Mouse (Mus musculus) adrenal gland (tissue): Measurements from ENCODE around the gene Alg9.
"Not testable (repeated sequence)": the region's sequence is repeated elsewhere in the genome, so short reads cannot be mapped to it uniquely, and the experiment has no call there.

Source experiments
- intact Hi-C: fragments of 180-260 bp; cut with DNase I; formaldehyde crosslinking; loops from one replicate; pipeline ENCODE4 v1.15.1; 2025

Alg9 gene

DNA sequence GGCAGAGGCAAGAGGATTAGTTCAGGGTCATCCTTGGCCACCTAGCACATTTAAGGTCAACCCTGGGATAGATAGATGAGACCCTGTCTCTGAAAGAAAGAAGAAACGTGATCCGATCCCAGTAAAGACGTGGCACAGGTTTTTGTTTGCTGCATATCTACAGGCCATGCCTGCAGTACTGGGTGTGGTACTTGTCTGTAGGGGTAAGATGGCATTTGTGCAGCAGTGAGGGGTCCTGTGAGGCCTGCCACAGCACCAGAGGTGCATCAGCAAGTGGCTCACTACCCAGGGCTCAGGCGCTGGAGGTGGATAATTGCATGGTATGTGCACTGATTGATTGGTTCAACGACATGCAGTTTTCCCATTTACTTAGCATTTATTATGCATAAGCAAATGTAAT is 39.0 kb downstream of the Alg9 start:
- intact Hi-C loops = no loop called here

DNA sequence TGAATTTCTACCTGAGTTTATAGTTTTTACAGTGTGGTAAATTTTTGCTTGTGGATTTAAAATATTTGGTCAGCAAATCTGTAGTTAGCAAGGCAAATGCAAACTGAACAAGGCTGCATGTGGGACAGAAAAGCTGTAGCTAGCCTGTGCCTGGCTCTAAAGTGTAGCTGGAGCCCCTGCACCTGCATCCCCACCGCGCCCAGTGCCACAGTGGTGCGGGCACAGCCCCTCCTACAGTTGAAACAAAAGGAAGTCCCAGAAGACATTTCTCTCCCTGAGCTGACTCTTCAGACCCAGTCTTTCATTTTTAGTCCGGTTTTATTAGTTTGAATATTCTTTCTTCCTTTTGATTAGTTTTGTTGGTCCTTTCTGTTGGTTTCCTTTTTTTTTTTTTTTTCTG is 40.8 kb downstream of the Alg9 start:
- intact Hi-C loops = no loop called here

DNA sequence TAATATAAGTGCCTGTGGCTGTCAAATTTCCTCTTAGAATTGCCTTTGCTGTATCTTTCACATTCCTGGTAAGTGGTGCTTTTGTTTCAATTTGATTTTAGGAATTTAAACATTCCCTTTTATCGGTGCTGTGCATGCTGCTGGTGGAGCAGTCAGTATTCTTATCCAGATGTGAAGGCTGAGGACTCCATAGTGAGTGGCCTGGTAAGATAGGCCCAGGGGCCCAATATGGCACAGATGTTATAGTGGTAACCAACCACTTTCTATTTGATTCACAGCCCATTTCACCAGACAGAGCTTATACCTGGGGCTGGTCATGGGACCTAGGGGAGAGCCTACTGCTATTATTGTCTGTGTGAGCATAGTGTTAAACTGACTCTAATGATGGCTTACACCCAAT is 41.7 kb downstream of the Alg9 start:
- intact Hi-C loops = no loop called here

DNA sequence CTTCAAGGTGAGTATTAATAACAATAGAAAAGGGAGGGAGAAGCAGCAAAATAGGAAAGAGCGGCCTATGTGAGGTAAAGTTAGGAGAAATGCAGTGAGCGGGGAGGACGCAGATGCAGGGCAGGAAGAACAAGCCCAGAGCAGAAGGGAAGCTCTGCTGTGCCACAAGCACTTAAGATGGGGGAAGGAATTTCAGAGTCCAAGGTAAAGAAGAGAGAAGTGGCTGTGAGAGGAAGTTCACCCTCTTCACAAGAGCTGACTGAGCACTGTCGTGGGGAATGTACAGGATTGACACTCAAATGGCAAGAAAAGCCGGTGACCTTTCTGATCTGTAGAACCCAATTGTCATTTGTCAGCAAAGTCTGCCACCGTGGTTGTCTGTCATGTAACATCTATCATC is 43.2 kb downstream of the Alg9 start:
- intact Hi-C loops = no loop called here

DNA sequence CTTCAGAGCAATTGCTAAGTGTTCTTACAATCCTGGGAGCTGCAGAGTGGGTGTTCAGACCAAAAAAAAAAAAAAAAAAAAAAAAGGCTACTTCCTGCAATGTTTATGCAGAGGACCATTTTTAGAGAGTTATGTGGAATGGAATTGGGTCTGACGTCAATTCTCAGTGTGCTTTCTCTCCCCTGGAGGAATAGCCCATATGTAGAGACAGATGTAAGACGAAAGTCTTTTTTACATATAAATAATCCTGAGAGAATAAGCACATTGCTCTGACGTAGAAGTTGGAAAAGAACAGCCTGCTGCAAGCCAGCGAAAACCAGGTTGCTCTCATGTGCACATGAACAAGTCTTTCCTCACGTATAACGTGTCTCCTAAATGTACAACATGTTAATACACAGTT is 44.9 kb downstream of the Alg9 start:
- intact Hi-C loops = no loop called here

DNA sequence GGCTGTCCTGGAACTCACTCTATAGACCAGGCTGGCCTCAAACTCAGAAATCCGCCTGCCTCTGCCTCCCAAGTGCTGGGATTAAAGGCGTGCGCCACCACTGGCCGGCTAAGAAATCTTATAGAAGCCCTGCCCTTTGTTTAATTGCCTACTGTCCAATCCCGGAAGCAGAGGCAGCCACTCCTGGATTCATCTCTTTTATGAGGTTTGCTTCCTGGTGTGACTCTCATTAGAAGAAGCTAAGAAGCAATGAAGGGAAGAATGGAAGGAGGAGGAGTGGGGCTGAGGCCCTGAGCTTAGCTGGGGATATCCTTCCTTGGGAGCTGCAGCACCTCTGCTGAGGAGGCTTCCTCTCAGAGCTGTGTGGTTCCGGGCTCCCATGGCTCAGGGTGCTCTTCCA is 46.8 kb downstream of the Alg9 start:
- intact Hi-C loops = no loop called here

DNA sequence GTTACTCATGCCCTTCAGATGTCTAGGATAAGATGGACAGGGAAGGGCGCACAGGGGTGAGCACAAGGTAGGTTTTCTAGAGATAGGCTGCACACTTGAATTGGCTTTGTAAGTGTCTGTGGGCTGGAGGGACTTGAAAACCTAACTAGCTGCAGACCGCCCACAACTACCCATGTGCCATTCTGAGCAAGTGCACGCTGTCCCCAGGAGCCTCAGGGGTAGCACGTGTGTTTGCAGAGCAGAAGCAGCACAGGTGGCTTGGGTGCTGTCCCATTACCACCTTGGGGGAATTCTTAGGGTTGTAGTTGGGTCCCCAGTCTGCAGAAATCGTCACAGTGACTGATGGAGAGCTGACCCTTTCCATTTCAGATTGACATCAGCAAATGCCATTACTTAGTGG is 47.4 kb downstream of the Alg9 start:
- intact Hi-C loops = no loop called here

DNA sequence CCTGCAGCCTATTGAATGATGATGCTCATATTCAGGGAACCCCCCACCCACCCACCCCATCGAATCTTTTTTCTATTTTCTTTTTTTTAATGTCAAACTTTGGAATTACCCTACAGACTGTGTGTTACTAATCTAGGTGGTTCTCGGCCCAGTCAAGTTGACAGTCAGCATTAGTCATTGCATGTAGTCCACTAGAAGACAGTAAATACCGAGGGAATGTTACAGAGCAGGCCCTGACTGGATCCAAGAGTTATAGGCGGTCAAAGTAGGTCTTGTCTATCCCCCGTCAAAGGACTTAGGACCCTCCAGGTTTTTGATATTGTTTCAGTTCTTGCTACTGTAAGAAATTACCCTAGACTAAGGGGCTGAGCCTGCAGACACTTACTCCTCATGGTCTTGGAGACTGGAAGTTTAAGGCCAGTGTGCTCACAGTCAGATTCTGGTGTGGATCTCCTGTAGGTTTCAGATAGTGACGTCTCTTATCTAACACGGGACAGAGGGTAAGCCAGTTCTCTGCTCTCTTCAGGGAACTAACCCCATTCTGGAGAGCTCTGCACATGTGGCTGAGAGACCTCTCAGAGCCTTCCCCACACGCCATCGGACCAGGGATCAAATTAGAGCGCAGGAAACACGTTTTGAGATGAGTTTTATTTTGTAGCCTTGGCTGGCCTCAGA is 49.1 kb downstream of the Alg9 start:
- intact Hi-C loops = no loop called here

DNA sequence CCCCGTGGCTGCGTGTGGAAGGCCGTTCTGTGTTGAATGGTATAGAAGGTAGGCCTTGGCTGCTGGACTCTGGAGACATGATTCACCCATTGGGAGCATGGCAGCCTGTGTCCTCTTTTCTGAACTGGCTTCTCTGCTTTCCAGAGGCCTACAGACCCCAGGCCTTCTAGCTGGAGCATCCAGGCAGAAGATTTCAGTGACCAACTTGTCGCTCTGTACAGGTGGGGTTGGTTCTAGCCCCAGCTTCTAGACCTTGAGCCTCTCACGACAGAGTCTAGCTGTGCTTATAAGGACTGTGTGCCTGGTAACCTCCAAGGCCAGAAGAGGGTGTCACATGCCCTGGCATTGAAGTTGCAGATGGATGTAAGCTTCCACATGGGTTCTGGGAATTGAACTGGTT is 56.7 kb downstream of the Alg9 start:
- intact Hi-C loops = no loop called here

DNA sequence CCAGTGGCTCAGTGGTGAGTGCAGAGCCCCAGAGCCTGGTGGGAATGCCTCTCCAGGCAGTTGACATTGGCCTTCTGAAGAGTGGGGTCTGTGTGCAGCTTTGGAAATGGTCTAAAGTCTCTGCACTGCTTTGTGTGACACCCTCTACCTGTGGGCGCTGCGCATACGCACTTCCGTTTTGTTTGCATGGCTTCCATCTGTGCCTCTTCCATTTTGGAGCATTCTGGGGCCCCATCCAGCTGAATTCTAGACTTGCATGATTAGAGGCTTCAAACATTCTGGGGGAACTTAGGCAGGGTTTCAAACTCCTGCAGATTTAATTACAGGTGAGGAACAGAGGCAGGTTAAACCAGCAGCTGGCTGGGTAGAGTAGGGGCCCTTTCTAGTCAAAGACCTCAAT is 57.3 kb downstream of the Alg9 start:
- intact Hi-C loops = no loop called here

DNA sequence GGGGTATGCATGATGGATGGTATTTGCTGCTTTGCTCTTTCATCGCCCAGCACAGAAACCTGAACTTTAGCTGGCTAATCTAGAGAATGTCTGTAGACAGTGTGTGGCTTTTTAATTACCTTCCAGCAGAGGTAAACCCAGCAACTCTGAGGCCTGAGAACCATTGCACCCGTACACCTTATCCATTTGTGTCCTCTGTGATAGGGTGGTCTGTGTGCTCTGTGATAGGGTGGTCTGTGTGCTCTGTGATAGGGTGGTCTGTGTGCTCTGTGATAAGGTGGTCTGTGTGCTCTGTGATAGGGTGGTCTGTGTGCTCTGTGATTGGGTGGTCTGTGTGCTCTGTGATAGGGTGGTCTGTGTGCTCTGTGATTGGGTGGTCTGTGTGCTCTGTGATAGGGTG is 57.8 kb downstream of the Alg9 start:
- intact Hi-C loops = not testable (repeated sequence)

DNA sequence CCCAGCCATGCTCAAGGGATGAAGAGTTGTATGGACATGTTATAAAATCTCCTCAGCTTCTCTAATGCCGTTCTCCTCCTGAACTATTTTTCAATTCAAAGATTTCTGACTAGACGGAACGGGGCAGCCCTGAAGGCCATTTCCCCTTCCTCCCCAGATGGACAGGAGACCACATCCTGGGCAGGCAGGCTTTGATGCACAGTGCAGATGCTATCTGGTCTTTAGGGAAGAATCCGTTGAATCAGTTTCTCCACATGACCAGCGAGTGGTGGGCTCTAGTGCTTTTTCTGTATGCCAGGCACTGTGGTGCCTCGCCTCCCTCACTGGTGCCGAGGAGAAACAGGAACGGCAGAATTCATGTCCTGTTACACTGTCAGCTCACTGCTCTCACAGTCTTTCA is 59.0 kb downstream of the Alg9 start:
- intact Hi-C loops = no loop called here

DNA sequence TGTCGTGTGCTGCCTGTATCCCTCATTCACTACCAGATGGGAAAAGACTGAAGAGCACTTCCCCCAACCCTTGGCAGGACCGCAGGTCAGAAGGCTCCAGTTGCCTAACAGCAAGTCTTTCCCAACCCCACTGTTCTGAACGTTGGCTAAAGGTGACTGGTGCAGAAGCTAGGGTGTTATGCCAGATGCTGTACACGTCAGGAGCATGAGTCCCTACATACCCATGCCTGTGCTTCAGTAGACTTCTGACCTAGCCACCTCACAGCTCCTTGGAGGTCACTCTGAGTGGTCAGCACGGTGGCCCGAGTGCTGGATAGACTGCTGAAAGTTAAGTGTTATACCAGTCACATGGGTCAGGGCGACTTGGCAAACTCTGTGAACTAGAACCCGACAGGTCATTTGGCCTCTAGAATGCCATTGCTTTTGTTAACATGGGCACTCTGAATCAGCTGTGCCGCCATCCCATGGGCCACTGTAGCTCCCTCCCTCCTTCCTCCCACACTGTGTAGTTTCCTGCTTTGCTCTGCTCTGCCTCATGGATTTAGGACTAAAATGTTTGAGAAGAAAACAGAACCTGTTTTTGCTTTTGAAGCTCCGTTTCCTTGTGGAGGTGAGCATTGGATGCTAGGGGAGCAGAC is 60.4 kb downstream of the Alg9 start:
- intact Hi-C loops = no loop called here

DNA sequence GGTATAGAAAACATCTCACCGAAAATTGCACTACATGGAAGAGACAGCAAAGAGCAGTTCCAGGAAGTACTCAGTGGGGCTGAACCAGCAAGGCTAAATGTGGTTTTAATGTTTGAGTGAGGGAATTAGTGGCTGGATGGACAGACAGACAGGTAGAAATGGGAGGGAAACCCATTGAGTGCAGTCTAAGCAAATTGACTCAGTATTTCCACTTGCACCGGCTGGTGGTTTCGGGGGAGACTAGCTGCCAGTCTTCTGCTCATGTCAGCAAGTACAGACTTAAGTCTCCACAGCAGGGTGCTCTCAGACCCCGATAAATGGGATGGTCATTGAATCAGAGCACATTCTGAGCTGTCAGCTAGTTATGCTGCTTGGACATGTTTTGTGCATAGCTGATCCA is 61.3 kb downstream of the Alg9 start:
- intact Hi-C loops = no loop called here

DNA sequence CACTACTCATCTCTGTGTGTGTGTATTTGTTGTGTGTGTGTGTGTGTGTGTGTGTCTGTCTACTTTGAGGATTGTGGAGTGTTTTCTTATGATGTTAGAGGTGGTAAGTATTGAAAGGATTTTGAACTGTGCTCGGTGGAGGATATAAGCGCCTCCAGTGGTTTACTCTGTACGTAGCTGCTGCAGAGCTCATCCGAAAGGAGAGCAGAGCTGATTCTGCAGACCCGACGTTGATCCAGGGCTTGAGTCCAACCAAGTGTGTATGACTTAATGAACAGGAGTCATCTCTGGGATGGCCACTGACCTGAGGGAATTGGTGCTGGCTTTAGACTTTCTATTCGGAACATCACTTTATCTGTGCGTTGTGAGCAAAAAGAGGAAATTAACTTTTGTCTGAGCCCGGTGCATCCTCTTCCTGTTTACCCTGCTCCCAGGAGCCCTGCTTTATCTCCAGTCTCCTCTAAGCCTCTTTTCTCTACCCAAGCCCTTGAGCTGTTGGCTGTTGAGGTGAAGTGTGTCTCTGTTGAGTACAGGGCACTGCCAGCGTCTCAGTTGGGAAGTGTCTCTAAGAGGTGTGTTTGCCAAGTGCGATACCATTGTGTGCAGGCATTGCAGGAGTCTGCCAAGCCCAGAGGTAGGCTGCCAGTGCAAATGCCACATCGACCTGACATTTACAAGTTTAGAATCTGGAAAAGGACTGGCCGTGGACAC is 66.4 kb downstream of the Alg9 start:
- intact Hi-C loops = no loop called here

DNA sequence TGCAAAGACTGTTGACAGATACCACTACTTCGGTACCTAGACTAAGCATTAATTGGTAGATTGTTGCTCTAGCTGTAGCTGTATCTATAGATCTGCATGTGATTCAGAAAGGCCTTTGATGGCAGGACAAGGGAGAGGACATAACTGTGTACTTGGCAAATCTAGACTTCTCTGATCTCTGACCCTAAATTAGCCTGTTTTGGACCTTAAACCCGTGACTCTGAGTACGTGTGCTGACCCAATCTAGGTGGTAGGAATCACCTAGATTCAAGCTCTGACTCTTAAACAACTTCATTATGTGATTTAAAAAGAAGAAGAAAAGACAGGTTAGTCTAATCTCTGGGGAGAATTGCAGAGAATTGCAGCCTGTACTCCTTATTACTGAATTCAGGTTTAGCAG is 70.3 kb downstream of the Alg9 start, which contains the start of gene Ppp2r1b:
Gene Ppp2r1b (plus strand): TSS at position 221 of the 400 bp plus-strand sequence.
- intact Hi-C loops = no loop called here

DNA sequence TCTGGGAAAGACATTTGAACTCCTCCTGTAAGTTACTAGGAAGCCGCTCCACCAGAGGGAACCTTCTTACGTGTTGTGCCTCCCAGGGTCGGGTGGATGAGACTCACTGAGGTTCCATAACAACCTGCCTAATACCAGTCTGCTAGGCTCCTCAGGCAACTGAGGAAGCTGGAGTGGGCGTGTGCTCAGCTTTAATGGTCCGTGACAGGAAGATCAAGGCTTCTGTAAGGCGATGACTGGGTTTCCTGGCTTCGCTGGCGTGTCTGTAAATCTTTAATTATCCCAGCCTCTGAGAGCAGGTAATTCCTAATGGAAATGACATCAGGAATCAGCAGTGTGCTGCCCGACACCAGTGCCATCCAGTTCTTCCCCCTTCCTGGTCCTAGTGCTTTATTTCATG is 70.7 kb downstream of the Alg9 start:
- intact Hi-C loops = no loop called here

DNA sequence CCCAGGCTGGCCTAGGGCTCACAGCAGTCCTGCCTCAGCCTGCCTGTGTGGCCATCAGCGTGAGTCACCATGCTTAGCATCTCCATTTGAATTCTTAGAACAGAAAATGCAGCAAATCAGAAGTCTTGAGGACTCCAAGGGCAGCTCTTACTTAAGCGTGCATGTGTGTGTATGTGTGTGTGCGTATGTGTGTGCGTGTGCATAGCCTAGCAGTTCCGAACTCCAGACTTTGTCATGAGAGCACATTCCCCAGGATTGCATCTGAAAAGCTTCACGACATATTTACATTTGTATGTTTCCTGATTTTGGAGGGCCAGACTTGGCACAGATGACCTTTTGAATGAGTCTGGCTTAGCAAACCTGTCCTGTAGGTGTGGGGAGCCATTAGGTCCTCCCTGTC is 72.3 kb downstream of the Alg9 start:
- intact Hi-C loops = no loop called here

DNA sequence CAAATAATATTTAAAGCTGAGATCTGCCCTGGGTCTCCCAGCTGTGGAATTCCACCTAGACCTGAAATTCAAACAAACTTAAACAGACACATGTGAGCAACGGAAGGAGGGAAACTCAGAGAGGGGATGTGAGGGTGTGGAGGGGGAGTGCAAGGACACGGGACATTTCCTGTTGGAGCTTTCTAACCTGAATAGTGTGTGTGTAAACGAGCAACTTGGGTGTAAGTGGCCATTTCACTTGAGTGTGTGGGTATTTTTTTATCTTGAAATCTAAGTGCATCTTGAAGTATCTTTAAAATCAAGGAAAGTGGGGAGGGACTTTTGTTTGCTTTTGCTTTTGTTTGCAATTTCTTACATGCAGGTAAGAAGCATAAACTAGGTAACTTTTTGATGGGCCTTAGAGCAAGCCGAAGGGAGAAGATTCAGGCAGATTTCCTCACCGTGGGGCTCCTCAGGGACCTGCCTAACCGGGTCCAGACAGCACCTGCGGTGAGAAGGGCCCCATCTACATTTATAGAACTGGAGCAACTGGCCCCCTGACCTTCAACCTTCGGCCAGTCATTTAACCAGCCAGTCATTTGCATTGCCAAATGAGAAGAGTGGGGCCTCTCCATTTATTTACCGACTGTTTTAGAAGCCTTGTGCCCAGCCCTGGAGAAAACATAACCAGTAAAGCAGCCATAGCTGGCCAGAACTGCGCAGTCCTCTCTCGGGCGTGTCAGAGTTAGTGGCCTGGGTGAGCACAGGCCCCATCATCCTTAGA is 73.0 kb downstream of the Alg9 start:
- intact Hi-C loops = loop anchor here (2.0 kb wide), 1 partner anchor 161 kb away; the partner anchor contains the start of gene Sik2

DNA sequence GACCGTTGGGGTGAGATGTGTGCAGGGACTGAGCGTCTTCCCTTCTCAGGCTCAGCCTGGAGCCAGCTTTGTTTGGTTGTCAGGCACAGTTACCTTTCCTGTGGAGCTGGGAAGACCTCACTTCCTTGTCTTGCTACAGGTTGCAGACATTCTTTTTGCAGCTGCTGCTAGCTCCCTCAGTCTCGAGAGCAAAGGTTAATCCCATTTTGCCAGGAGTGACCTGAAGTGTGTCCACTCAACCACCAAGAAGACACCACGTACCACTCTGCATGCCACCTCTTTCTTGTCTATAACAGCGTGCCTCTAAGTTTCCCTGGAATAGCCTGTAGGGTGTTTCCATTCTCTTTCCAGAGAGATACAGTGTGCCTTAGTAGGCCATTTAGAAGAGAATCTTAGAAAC is 74.0 kb downstream of the Alg9 start:
- intact Hi-C loops = loop anchor here (2.0 kb wide), 1 partner anchor 160 kb away; the partner anchor contains the start of gene Sik2

DNA sequence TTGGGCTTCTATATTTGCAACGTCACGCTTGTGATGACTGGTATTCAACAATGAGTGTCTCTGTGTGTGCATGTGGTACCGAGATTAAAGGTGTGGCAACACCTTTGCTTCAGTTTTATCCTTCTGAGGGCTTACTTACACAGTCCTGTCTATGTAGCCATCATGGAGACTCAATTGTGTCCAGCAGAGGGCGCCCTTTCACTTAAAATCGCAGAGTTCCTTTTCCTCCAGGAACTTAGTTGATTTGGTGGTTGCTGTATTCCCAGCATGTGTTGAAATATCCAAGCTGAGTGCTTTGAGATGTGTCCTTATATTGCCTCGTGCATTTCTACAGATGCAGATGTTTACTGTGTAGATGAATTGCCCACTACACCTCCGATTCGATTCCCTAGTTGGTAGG is 74.4 kb downstream of the Alg9 start:
- intact Hi-C loops = loop anchor here (2.0 kb wide), 1 partner anchor 160 kb away; the partner anchor contains the start of gene Sik2

DNA sequence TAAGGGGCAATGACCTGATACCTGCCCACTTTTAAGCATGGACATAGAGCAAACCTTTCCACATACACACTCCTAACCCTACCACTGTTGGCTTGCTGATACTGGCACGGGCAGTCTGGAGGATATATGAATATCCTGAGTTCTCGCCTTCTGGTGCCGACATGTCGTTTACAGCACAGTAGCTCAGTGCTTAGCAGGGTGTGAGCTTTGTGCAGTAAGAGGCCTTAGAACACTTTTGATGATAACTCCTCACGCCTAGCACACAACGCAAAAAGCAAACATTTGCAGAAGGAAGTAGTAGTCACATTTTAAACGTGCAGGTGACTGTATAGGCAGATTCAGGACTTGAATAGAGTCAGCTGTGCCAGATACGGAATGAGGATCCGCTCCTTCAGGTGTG is 74.9 kb downstream of the Alg9 start:
- intact Hi-C loops = loop anchor here (2.0 to 5.0 kb wide), 3 partner anchors 159 to 303 kb away; partner anchors contain the start of gene Sik2
